Mouse (Mus musculus) MEL (cell line): ENCODE results near the gene Gm436.

ENCODE experiments used
- CTCF ChIP-seq, 3 experiments: IDR thresholded peaks in 2 of 3; conservative IDR thresholded peaks in 1 of 3; 2 replicates each; pipeline ENCODE4 v1.5.1; 2011 to 2012; ENCODE audit warnings: low read length in 3 of 3, low read depth in 2 of 3, mild to moderate bottlenecking in 2 of 3, improper control_type of control experiment in 1 of 3, inconsistent platforms in 1 of 3, mixed read lengths in 1 of 3, moderate library complexity in 1 of 3; ENCODE audit not compliant: control insufficient read depth in 1 of 3, insufficient read depth in 1 of 3, poor library complexity in 1 of 3, severe bottlenecking in 1 of 3
- E2F4 ChIP-seq: IDR thresholded peaks from 2 replicates; pipeline ENCODE4 v1.6.1; 2011; ENCODE audit warnings: low read depth, low read length, improper control_type of control experiment, borderline replicate concordance
- ELF1 ChIP-seq: IDR thresholded peaks from 2 replicates; pipeline ENCODE4 v1.6.1; 2014; ENCODE audit warnings: low read depth, mild to moderate bottlenecking, inconsistent platforms, low read length, improper control_type of control experiment, moderate library complexity
- GATA1 ChIP-seq: IDR thresholded peaks from 2 replicates; pipeline ENCODE4 v1.6.1; 2011; ENCODE audit warnings: low read depth, low read length, improper control_type of control experiment
- MEF2A ChIP-seq: IDR thresholded peaks from 2 replicates; pipeline ENCODE4 v1.6.1; 2014; ENCODE audit warnings: low read depth, mild to moderate bottlenecking, inconsistent platforms, low read length, improper control_type of control experiment; ENCODE audit not compliant: poor library complexity, insufficient replicate concordance, severe bottlenecking; ENCODE audit errors: extremely low read depth
- MXI1 ChIP-seq: IDR thresholded peaks from 2 replicates; pipeline ENCODE4 v1.6.1; 2011; ENCODE audit warnings: mild to moderate bottlenecking, low read depth, low read length, improper control_type of control experiment
- MYC ChIP-seq: IDR thresholded peaks from 2 replicates; pipeline ENCODE4 v1.6.1; 2011; ENCODE audit warnings: low read depth, mild to moderate bottlenecking, low read length, improper control_type of control experiment, moderate library complexity
- POLR2A ChIP-seq, 2 experiments: IDR thresholded peaks; 2 replicates each; pipeline ENCODE4 v1.6.1; 2011 to 2012; ENCODE audit warnings: low read length in 2 of 2, mild to moderate bottlenecking in 2 of 2, control low read depth in 1 of 2, improper control_type of control experiment in 1 of 2, low read depth in 1 of 2, moderate library complexity in 1 of 2; ENCODE audit not compliant: control insufficient read depth in 1 of 2, insufficient read depth in 1 of 2, poor library complexity in 1 of 2
- POLR2AphosphoS2 ChIP-seq: IDR thresholded peaks from 2 replicates; pipeline ENCODE4 v1.6.1; 2011; ENCODE audit warnings: low read length, improper control_type of control experiment
- RCOR1 ChIP-seq: IDR thresholded peaks from 2 replicates; pipeline ENCODE4 v1.6.1; 2012; ENCODE audit warnings: low read depth, mild to moderate bottlenecking, inconsistent platforms, low read length, improper control_type of control experiment
- TAL1 ChIP-seq: IDR thresholded peaks from 2 replicates; pipeline ENCODE4 v1.6.1; 2012; ENCODE audit warnings: mild to moderate bottlenecking, inconsistent platforms, low read length, moderate library complexity, mixed read lengths
- TCF12 ChIP-seq: IDR thresholded peaks from 2 replicates; pipeline ENCODE4 v1.6.1; 2014; ENCODE audit warnings: low read depth, mild to moderate bottlenecking, inconsistent platforms, low read length, improper control_type of control experiment, moderate library complexity
- USF1 ChIP-seq: IDR thresholded peaks from 2 replicates; pipeline ENCODE4 v1.6.1; 2014; ENCODE audit warnings: low read depth, mild to moderate bottlenecking, inconsistent platforms, low read length, improper control_type of control experiment, moderate library complexity
- ZMIZ1 ChIP-seq: IDR thresholded peaks from 2 replicates; pipeline ENCODE4 v1.6.1; 2012; ENCODE audit warnings: low read depth, mild to moderate bottlenecking, inconsistent platforms, low read length, improper control_type of control experiment, moderate library complexity

DNA sequence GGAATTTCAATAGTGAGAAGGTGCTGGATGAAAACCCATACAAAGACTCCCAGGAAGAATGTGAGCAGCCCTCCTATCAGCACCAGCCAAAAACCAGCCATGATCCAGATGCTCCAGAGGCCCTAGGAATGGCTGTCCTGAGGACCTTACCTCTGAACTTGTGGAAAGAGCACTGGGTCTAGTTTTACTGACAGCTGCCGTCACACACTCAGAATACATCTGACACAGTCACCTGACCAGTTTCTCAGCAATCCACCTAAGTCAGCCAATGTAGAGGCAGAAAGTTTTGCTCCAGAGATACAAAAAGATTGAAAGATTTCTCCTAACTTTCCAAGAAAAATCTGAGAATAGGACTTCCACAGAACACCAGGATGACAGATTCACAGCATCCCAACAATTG lies 35.1 kb upstream of the Gm436 start, which contains the start of gene Gm13178:
- TF ChIP-seq E2F4 (no peak), TCF12 (no peak), CTCF (IDR thresholded peaks at IDR 0.05 in 2 of 3, conservative IDR thresholded peaks at IDR 0.05 in 1 of 3; ENCODE audit: control insufficient read depth in 1 of 3, insufficient read depth in 1 of 3, low read depth in 2 of 3, low read length in 3 of 3, poor library complexity in 1 of 3, severe bottlenecking in 1 of 3) (no peak), RCOR1 (no peak), MEF2A (no peak), USF1 (no peak), MYC (no peak), POLR2A (IDR thresholded peaks at IDR 0.05; ENCODE audit: control insufficient read depth in 1 of 2, insufficient read depth in 1 of 2, low read depth in 1 of 2, low read length in 2 of 2, poor library complexity in 1 of 2) (no peak), GATA1 (no peak), ZMIZ1 (no peak), MXI1 (no peak), TAL1 (no peak), ELF1 (no peak), POLR2AphosphoS2 (no peak)
